Mouse (Mus musculus) G1E (cell line): ENCODE results near the gene Ablim1. TPM values are rescaled to one million over a fixed set of nuclear protein-coding genes. Genes with fewer than 3 reads are reported as not detected.

Experiments used
- ATAC-seq: 2 replicates; pipeline ENCODE4 v1.8.0; 2016; ENCODE audit warnings: mild to moderate bottlenecking; ENCODE audit not compliant: insufficient number of reproducible peaks, poor library complexity, low FRiP score, severe bottlenecking; ENCODE audit errors: extremely low read depth
- DNase-seq: peaks from one replicate; pipeline ENCODE4 v3.0.0; 2012; ENCODE audit warnings: low spot score
- H3K27me3 ChIP-seq: 2 replicates; pipeline ENCODE4 v1.6.1; 2012; ENCODE audit warnings: mild to moderate bottlenecking, low read length, inconsistent platforms; ENCODE audit not compliant: insufficient read depth
- H3K36me3 ChIP-seq: replicated peaks from 2 replicates; pipeline ENCODE3; 2012; ENCODE audit warnings: mild to moderate bottlenecking, inconsistent platforms
- H3K4me1 ChIP-seq: 2 replicates; pipeline ENCODE4 v1.6.1; 2012; ENCODE audit warnings: low read depth, low read length, inconsistent platforms, mixed read lengths; ENCODE audit not compliant: insufficient read depth
- H3K4me3 ChIP-seq: 2 replicates; pipeline ENCODE4 v1.5.1; 2012; ENCODE audit warnings: low read depth, mild to moderate bottlenecking, inconsistent platforms, low read length, moderate library complexity, mixed read lengths
- H3K9me3 ChIP-seq: replicated peaks from 2 replicates; pipeline ENCODE4 v1.6.1; 2012; ENCODE audit warnings: inconsistent platforms
- CTCF ChIP-seq: IDR thresholded peaks from 2 replicates; pipeline ENCODE4 v1.5.1; 2012; ENCODE audit warnings: low read depth, low read length, inconsistent platforms, mixed read lengths
- GATA1 ChIP-seq: IDR thresholded peaks from 2 replicates; pipeline ENCODE4 v1.6.1; 2012; ENCODE audit warnings: borderline replicate concordance, low read length, inconsistent platforms, mixed read lengths
- GATA2 ChIP-seq: IDR thresholded peaks from 2 replicates; pipeline ENCODE4 v1.6.1; 2012; ENCODE audit warnings: low read depth, low read length, inconsistent platforms, borderline replicate concordance
- POLR2AphosphoS5 ChIP-seq: IDR thresholded peaks from 2 replicates; pipeline ENCODE4 v1.6.1; 2012; ENCODE audit warnings: low read depth, low read length, inconsistent platforms; ENCODE audit not compliant: insufficient replicate concordance
- TAL1 ChIP-seq: conservative IDR thresholded peaks from 2 replicates; pipeline ENCODE4 v1.6.1; 2012; ENCODE audit warnings: low read depth, low read length, inconsistent platforms, mixed read lengths
- polyA plus RNA-seq: library from polyadenylated mRNA; stranded (reverse); fragments of >175 nt; gene quantifications from 2 replicates; pipeline ENCODE4 v1.2.3, GENCODE M21; 2012
- total RNA-seq, 2 experiments: library from RNA; stranded (forward) in 1 of 2; stranded (reverse) in 1 of 2; fragments of 200-1000 nt in 1 of 2; fragments of >200 nt in 1 of 2; fragmentation: Nextera tagmentation in 1 of 2; gene quantifications; 2 replicates each; pipeline ENCODE4 v1.2.3; 2014 to 2017

Ablim1 gene
- total and polyA plus RNA-seq, 3 experiments, result 0.08 to 0.71 TPM; not detected in 1

DNA sequence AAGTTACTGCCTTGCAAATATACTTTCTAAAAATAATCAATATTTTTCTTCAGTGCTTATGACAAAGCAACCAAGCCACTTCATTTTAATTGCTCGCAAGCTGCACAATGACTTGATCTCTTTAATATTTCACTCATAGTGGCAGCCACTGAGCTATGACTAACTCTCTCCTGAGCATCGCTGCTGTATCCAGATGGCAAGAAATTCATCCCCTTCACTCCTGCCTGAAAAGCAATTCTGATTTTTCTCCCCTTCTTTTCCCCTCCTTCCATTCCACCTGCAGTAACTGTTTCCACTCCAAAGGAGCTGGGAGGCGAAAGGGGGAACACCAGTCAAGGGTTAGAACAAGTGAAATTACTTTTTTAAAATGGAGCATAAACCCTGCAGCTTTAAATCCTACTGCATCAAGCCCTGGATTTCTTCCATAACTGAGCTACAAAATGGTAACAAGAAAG lies 801 bp downstream of the Ablim1 start:
- H3K4me3 ChIP-seq, result no peak overlapping the region
- ATAC-seq, result no peak
- H3K27me3 ChIP-seq, result peaks cover 11% of the 10 kb centered on the region; the same call in 1 of the 2 replicates
- TF ChIP-seq GATA1, result no peak
- no peak for TF ChIP-seq GATA2
- no peak for TF ChIP-seq CTCF
- TF ChIP-seq POLR2AphosphoS5, result no peak
- TF ChIP-seq TAL1, result no peak
- H3K36me3 ChIP-seq, result no peaks in the 10 kb centered on the region
- H3K9me3 ChIP-seq, result no peaks in the 10 kb centered on the region
- no peak for DNase-seq
- H3K4me1 ChIP-seq, result no peaks in the 10 kb centered on the region; the same call in 1 of the 2 replicates

GRCm38 (mm10) chr19:57313226-57313625 lies 1.5 kb downstream of the Ablim1 start:
- H3K9me3 ChIP-seq, result no peaks in the 10 kb centered on the region
- ATAC-seq, result no peak
- H3K4me1 ChIP-seq, result no peaks in the 10 kb centered on the region; the same call in 1 of the 2 replicates
- TF ChIP-seq GATA1 (no peak), CTCF (no peak), TAL1 (no peak), GATA2 (no peak), POLR2AphosphoS5 (no peak)
- no peaks in the 10 kb centered on the region for H3K36me3 ChIP-seq
- peaks cover 11% of the 10 kb centered on the region; the same call in 1 of the 2 replicates for H3K27me3 ChIP-seq
- no peak overlapping the region for H3K4me3 ChIP-seq
- no peak for DNase-seq

- no peaks in the 10 kb centered on the region; the same call in 1 of the 2 replicates for H3K4me1 ChIP-seq
- no peaks in the 10 kb centered on the region for H3K9me3 ChIP-seq
- TF ChIP-seq CTCF (no peak), POLR2AphosphoS5 (no peak), GATA2 (no peak), TAL1 (no peak), GATA1 (no peak)
- DNase-seq, result no peak
- H3K36me3 ChIP-seq, result no peaks in the 10 kb centered on the region
- no peak overlapping the region for H3K4me3 ChIP-seq
- H3K27me3 ChIP-seq, result peaks cover 8% of the 10 kb centered on the region; the same call in 1 of the 2 replicates
- no peak for ATAC-seq
Observed at GRCm38 (mm10) chr19:57309980-57310379, 4.7 kb downstream of the Ablim1 start.

DNA sequence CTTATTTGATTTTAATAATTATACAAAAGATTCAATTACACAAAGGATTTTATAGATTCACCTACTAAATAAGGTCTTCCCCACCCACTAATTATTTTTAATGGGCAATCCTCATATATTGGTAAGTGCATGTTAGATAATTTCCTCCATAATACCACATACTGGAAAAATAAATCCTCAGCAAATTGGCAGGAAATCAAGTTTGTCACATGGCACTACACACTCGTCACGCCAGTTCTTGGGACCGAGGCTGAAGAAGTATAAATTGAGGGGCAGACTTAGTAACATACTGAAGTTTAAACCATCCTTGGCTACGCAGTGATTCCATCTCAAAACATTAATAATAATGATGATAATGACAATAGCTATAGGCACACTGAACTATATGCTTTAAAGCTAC lies 8.1 kb downstream of the Ablim1 start:
- DNase-seq (no peak), ATAC-seq (no peak)
- Histone ChIP-seq H3K4me3 (no peak overlapping the region), H3K9me3 (no peaks in the 10 kb centered on the region), H3K27me3 (no peaks in the 10 kb centered on the region), H3K4me1 (no peaks in the 10 kb centered on the region), H3K36me3 (no peaks in the 10 kb centered on the region)
- no peak for TF ChIP-seq POLR2AphosphoS5
- no peak for TF ChIP-seq GATA2
- no peak for TF ChIP-seq GATA1
- TF ChIP-seq TAL1, result no peak
- TF ChIP-seq CTCF, result no peak

GRCm38 (mm10) chr19:57305972-57306371 lies 8.7 kb downstream of the Ablim1 start:
- no peaks in the 10 kb centered on the region for H3K27me3 ChIP-seq
- H3K4me1 ChIP-seq, result no peaks in the 10 kb centered on the region
- ATAC-seq, result no peak
- no peaks in the 10 kb centered on the region for H3K36me3 ChIP-seq
- no peak for DNase-seq
- H3K9me3 ChIP-seq, result no peaks in the 10 kb centered on the region
- no peak overlapping the region for H3K4me3 ChIP-seq
- no peak for TF ChIP-seq CTCF
- TF ChIP-seq TAL1, result no peak
- no peak for TF ChIP-seq POLR2AphosphoS5
- TF ChIP-seq GATA2, result no peak
- no peak for TF ChIP-seq GATA1

- no peak for DNase-seq
- no peak for ATAC-seq
- H3K4me1 ChIP-seq, result no peaks in the 10 kb centered on the region
- H3K4me3 ChIP-seq, result no peak overlapping the region
- no peaks in the 10 kb centered on the region for H3K36me3 ChIP-seq
- H3K27me3 ChIP-seq, result no peaks in the 10 kb centered on the region
- TF ChIP-seq TAL1, result no peak
- TF ChIP-seq GATA1, result no peak
- TF ChIP-seq CTCF, result no peak
- no peak for TF ChIP-seq POLR2AphosphoS5
- TF ChIP-seq GATA2, result no peak
- no peaks in the 10 kb centered on the region for H3K9me3 ChIP-seq
Observed at GRCm38 (mm10) chr19:57304666-57305065, 10.1 kb downstream of the Ablim1 start.
